Mouse (Mus musculus): ENCODE data around the gene Dnttip1.
"Not testable (repeated sequence)": the region's sequence is repeated elsewhere in the genome, so short reads cannot be mapped to it uniquely, and the experiment has no call there.

Gene Dnttip1

DNA sequence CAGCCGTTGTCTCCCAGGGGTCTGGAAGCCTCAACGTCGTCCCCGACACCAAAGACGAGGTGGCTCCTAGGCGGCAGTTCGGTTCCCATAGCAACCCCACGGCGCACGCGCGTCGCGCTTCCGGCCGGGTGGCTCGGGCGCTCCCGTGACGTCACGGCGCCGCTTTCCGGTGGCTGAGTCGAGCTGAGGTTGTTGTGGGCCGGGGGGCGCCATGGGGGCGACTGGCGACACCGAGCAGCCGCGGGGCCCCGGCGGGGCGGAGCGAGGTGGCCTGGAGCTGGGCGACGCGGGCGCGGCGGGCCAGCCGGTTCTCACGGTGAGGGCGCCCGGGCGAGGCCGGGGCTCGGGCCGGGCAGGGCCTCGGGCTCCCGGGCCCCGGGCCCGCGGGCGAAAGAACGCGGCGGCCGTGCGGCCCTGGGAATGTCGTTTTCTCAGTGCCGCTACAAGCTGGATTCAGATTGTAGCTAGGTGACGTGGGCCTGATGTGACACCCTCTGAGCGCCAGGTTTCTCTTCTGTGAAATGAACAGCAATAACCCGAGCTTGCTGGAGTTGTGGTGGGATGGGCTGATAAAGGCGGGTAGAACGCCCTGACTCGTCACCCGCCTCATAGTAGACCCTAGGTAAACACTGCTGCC lies at the start of gene Dnttip1, which contains the start of gene Wfdc3:
Gene Dnttip1, plus strand, starts transcription at position 141 of the 637 bp plus-strand sequence.
Gene Wfdc3, minus strand, starts transcription at position 89 of the 637 bp plus-strand sequence.
- peak; percentile 98 for DNase-seq (ENCODE audit: low spot score)

GRCm38 (mm10) chr2:164698201-164698600 lies 47.6 kb upstream of the Dnttip1 start, which contains the start of gene Spint4:
TSS of gene Spint4 (plus strand) at chr2:164698501.
- DNase-seq (ENCODE audit: low spot score) = peak; percentile 12

DNA sequence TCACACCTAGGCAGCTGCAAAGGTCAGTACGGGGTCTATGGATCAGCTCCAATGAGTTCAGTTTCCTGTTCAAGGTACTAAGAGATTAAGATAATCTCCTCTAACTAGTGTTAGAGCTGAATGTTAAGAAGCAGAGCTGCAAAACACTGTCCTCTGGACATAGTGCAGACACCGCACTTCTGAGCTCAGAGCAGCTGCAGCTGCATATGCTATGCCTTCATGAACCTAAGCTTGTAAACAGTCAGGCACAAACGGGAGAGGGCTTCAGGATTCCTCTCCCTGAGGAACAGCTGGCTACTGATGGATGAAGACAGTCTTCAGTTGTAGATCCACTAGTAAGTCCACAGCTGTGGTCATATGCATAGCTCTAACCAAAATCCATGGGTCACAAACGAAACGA lies 44.8 kb upstream of the Dnttip1 start:
- DNase-seq (ENCODE audit: low spot score) = no peak

GRCm38 (mm10) chr2:164701761-164702160 lies 44.0 kb upstream of the Dnttip1 start:
- no peak for DNase-seq (ENCODE audit: low spot score)

GRCm38 (mm10) chr2:164704235-164704634 lies 41.5 kb upstream of the Dnttip1 start:
- no peak for DNase-seq (ENCODE audit: low spot score)

DNA sequence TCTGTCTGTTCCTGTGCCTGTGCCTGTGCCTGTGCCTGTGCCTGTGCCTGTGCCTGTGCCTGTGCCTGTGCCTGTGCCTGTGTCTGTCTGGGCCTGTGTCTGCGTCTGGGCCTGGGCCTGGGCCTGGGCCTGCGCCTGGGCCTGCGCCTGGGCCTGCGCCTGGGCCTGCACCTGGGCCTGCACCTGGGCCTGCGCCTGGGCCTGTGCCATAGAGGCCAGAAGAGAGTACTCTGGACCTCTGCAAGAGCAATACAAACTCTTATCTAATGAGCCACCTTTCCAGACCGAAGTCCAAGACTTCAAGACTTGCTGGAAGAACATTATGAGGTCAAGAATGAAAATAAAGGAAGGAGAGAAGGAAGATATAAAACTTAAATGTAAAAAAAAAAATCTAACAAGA lies 40.5 kb upstream of the Dnttip1 start:
- DNase-seq (ENCODE audit: low spot score) = no peak

GRCm38 (mm10) chr2:164705991-164706390 lies 39.8 kb upstream of the Dnttip1 start:
- no peak for DNase-seq (ENCODE audit: low spot score)

- DNase-seq (ENCODE audit: low spot score) = no peak
Measured at GRCm38 (mm10) chr2:164715005-164715404, 30.8 kb upstream of the Dnttip1 start, which contains the start of gene Spint5. TSS of gene Spint5 (plus strand) at chr2:164715305.

DNA sequence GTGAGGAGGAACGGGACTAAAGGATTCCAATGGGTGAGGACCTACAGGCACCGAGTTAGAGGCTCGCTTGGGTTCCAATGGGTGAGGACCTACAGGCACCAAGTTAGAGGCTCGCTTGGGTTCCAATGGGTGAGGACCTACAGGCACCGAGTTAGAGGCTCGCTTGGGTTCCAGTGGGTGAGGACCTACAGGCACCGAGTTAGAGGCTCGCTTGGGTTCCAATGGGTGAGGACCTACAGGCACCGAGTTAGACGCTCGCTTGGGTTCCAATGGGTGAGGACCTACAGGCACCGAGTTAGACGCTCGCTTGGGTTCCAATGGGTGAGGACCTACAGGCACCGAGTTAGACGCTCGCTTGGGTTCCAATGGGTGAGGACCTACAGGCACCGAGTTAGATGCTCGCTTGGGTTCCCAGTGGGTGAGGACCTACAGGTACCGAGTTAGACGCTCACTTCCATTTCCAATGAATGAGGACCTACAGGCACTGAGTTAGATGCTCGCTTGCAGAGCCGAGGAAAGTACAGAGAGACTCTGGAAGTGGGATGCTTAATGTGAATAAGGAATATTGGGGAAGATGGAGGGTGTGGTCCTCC lies 29.5 kb upstream of the Dnttip1 start:
- DNase-seq (ENCODE audit: low spot score) = not testable (repeated sequence)

DNA sequence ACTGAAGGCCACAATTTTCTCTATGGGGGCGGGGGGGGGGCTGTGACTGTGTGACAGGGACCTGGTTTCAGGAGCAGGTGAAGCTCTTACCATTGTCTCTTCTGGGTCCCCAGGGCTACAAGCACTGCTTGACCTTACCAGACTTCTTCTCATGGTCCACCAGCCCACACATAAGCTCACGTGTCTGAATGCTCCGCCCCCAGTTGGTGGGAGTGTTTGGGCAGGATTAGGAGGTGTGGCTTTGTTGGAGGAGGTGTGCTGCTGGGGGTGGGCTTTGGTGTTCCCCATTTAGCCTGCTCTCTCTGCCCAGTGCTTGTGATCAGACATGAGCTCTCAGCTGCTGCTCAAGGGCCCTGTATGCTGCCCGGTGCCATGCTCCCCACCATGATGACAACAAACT lies 22.5 kb upstream of the Dnttip1 start:
- no peak for DNase-seq (ENCODE audit: low spot score)

- DNase-seq (ENCODE audit: low spot score) = peak; percentile 86
Measured at GRCm38 (mm10) chr2:164725895-164726619, 19.7 kb upstream of the Dnttip1 start.

DNA sequence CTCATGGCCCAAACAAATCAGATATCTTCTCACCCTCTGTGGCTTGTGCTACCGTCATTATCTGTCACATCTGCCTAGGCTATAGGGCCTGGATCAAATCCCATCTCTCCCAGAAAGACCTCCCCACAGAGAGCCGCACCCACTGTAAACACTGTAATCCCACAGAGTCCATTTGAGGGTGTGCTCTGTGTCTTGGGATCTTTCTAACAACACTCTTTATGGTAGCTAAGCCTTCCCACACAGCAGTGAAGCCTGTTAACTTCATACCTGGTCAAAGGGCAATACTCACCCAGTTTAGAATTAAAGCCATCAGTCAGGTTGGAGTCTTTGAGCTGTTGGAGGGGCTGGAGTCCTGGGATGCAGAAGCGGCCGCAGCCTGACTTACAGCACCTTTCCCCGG lies 14.1 kb upstream of the Dnttip1 start:
- DNase-seq (ENCODE audit: low spot score) = no peak

- no peak for DNase-seq (ENCODE audit: low spot score)
Measured at GRCm38 (mm10) chr2:164733259-164733658, 12.5 kb upstream of the Dnttip1 start.

- DNase-seq (ENCODE audit: low spot score) = no peak
Measured at GRCm38 (mm10) chr2:164734839-164735238, 10.9 kb upstream of the Dnttip1 start.

DNA sequence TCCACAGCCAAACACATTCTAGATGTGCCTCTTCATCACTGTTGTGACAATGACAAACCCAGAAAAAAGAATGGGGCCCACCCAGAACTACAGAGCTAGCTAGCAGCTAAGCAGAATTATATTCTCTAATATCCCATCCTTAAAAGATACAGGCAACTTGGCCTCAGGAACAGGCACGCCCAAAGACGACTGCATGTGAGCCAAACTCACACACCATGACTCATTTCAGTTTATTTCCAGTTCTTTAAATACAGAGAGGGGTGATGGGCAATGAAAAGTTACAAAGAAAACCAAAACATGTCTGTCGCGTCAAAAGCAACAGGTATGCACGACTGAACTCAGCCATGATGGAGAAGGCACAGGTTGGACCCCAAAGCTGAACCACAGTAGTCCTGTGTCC lies 10.3 kb upstream of the Dnttip1 start:
- DNase-seq (ENCODE audit: low spot score) = no peak

GRCm38 (mm10) chr2:164737377-164738090 lies 8.2 kb upstream of the Dnttip1 start:
- no peak for DNase-seq (ENCODE audit: low spot score)

DNA sequence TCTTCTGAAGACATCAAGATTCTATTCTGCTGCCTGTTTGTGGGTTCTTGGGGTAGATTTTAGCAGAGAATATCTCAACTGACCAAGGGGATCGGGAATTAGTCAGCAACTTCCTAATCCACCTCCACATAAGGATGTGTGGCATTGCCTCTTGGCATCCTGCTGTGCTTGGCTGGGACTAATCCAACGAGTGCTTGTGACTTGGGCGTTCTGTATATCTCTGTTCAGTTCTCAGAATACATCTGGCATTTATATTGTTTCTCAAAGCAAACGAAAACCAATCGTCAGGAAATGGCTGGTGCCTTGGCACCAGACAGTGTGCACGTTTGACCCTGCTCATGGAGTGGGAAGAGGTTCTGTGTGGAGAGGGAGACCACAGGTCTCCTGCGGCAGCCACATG lies 5.9 kb upstream of the Dnttip1 start:
- no peak for DNase-seq (ENCODE audit: low spot score)

- no peak for DNase-seq (ENCODE audit: low spot score)
Measured at GRCm38 (mm10) chr2:164744987-164745386, 796 bp upstream of the Dnttip1 start.

DNA sequence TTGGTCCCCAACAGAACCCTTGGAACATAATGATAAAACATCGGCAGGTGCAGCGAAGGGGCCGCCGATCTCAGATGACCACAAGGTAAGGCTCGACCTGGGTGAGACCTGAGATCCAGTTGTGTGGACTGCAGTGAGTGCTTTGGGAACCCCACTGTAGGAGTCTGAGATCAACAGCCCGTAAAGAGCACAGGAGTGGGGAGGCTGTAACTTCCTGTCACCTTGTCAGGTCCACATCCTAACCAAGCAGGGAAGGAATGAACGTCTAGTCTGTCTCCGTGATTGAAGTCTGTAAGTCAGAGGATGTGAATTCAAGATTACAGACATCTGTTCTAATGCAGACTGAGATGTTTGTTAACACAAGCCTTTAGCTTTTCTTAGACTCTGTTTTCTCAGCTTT lies 910 bp downstream of the Dnttip1 start:
- no peak for DNase-seq (ENCODE audit: low spot score)

DNA sequence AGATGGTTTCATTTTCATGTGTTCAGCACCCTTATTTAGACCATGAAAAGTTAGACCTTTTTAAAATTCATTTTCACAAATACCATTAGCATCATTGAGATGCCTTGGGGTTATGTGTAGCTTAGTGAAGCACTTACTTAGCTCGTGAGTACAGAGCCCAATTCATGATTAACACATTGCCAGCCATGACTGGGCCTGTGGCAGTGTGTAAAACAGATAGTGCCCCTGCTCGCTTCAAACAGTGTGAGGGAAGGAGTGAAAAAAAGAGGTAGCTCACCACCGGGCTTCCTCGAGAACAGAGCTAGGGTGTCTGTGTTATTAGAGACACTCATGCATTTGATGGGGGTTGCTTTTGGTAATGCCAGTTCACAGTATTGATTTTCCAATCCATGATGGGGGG lies 2.4 kb downstream of the Dnttip1 start:
- DNase-seq (ENCODE audit: low spot score) = no peak

DNA sequence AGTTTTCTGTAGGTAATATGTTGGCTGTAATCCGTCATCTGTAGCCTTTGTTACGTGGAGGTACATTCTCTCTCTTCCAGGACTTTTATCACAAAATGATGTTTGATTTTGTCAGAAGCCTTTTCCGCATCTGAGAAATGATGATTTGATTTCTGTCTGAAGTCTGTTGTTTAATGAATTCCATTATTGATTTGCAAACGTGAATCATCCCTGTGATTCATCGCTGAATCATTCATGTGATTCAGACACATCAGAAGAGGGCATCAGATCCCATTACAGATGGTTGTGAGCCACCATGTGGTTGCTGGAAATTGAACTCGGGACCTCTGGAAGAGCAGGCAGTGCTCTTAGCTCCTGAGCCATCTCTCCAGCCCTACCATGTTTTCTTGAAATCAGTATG lies 3.2 kb downstream of the Dnttip1 start:
- DNase-seq (ENCODE audit: low spot score) = no peak

DNA sequence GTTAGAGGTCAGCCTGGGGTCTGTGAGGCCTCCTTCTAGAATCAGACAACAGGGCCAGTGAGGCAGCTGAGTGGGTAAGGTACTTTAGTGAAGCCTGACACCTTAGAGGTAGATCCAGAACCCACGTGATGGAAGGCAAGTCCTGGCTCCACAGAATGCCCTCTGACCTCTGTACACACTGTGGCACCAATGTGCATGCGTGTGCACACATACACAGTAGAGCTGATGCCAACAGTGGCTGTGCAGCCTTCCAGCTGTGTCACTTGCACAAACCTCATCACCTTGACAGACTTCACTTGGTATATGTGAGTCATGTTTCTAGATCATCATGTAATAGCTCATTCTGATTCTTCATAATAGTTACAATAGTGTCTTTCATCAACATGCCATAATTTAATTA lies 6.7 kb downstream of the Dnttip1 start:
- no peak for DNase-seq (ENCODE audit: low spot score)

All from testis, postnatal 10 days (tissue).